Mouse (Mus musculus) heart, adult 9 months (tissue): ENCODE measurements at regions not wholly inside any gene's neighbourhood (a gene's known extent, or its start where the extent isn't known, plus 50 kb on each side); places are given as distances from the start of the nearest gene placed in this dataset.

Experiments used
- DNase-seq, 2 experiments: peaks; one replicate each; pipeline ENCODE4 v3.0.0; 2022; ENCODE audit warnings: low spot score in 2 of 2

DNA sequence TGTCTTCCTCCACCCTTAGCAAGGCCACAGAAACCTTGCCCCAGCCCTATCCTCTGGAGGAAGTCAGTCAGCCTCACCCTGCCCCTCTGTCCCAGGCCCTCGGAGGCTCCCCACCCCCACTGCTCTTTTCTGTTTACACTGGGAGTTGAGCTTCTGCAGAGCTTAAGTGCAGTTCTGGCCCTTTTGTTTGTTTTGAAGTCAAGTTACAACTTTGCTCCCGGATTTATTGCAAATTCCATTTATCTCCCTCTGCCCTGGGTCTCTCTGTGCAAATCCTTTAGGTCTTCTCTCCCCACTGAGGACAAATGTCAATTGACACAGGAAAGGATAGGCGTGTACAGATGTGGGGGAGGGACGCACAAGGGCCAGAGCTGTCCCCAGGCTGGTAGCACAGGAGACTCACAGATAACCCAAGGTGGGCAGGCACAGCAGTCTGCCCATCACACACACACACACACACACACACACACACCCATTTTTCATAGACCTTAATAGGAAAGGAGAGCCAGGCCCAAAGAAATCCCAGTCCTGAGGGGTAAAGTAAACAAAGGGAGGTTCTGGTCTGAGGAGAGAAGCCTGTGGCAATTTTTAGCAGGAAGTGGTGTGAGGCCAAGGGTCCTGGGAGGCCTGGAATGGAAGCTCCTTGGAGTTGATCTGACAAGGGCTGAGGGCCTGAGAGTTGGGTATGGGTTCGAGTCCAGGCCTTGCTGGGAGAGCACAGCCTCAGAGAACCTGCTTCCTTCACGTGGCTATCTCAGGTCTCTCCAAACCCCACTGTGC is 167.9 kb downstream of the Zfp36l1 start:
- peak; percentile 73 to 76 for DNase-seq

GRCm38 (mm10) chr12:79944090-79944489 is 168.7 kb downstream of the Zfp36l1 start:
- DNase-seq, result no peak

DNA sequence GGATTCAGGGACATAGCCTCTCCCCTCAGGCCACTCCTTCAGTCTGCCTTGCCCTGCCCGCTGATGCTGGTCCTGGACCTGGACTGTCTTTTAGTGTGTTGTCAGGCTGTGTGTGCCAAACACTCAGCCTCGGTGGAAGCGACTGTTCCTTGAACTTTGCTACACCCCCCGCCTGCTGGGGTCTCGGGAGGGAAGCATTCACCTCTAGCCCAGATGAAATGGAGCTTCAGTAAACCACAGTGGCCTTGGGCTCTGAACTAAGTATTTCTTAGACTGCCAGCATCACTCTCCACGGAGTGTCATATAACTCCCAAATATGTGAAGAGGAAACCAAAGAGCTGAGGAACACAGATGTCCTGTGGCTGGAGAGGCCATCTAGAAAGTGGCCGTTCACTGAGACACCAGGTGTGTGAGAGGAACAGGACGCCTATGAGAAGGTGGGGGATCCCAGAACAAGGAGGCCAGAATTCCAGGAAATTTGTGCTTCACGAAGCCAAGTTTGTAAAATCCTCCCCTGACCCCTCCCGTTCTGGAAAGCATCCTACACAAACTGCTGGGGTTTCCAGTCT is 170.2 kb downstream of the Zfp36l1 start:
- peak; percentile 68 to 70 for DNase-seq

GRCm38 (mm10) chr12:79941828-79942227 is 171.0 kb downstream of the Zfp36l1 start:
- DNase-seq, result no peak

DNA sequence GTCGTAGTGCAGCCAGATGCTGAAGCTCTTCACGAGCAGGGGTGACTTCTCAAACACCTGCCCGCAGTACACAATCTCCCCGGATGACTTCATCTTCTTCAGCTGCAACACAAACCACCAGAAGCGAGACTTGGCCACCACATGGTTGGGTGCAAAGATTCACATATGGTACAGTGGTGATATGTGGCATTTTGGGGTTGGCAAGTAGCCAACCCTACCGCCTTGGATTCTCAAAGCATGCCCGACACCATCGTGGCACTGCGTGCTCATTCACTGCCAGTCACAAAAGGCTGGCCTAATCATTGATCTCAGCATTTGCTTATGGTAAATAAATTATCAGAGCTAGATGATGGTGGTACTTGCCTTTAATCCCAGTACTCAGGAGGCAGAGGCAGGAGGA is 173.4 kb downstream of the Zfp36l1 start:
- DNase-seq, result no peak

GRCm38 (mm10) chr12:79937876-79938275 is 174.9 kb downstream of the Zfp36l1 start:
- DNase-seq, result no peak

- DNase-seq, result peak; percentile 80 to 86
Measured at GRCm38 (mm10) chr12:79936698-79937097, 176.1 kb downstream of the Zfp36l1 start.

DNA sequence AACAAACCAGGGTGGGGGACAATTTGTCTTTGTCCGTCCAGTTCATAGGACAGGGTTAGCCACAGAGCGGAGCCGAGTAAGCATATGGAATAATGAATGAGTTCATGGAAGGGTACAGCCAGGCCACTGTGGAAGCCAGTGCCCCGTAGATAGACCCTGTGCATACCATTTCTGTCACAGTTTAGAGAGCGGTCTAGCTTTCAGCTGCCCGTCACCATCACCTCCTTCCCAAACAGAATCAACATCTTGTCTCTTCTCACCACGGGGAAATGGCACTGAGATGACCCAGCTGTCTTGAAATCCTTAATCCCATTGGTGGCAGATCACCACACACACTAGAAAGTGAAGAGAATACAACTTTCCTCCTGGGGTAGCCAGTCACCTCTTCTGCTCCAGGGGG is 178.7 kb downstream of the Zfp36l1 start:
- DNase-seq, result no peak

- no peak for DNase-seq
Measured at GRCm38 (mm10) chr12:79932905-79933304, 179.9 kb downstream of the Zfp36l1 start.

DNA sequence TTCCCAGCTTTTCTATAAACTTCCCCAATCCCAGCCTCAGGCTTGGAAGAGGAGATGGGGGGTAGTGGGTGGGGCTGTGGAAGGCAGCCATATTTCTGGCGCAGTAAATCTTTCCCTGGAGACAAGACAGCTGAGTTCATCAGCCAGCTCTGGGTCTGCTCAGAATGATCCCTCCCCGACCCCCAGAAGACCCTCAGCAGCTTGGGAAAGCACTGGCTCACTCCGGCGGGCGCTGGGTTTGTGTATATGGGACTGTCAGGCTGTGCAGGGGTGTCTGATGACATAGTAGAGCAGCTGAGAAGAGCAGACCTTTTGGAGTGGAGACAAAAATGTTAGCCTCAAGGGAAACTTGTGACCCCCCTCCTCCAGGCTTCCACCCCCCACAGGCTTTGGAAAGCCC is 181.4 kb downstream of the Zfp36l1 start:
- DNase-seq, result no peak

- no peak for DNase-seq
Measured at GRCm38 (mm10) chr12:79929846-79930245, 183.0 kb downstream of the Zfp36l1 start.

- peak; percentile 86 to 92 for DNase-seq
Measured at GRCm38 (mm10) chr12:79928739-79929380, 184.0 kb downstream of the Zfp36l1 start.

DNA sequence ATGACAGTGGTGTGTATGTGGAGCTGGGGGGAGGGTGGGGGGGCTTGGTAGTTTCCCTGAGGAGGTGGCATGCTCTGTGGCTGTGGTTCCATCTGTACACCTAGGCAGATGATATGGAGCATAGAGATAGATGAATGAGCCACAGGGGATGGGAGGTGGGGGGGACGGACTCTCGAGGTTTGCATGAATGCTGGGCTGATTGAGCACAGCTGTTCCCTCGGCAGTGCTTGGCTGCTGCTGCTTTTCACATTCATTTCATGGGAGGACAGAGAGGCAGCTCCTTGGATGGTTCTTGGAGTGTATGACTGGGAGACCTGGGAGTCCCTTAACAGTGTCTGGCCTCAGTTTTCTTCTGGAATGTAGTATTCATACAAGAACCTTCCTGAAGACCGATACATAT is 184.5 kb downstream of the Zfp36l1 start:
- DNase-seq, result peak; percentile 61 to 66

DNA sequence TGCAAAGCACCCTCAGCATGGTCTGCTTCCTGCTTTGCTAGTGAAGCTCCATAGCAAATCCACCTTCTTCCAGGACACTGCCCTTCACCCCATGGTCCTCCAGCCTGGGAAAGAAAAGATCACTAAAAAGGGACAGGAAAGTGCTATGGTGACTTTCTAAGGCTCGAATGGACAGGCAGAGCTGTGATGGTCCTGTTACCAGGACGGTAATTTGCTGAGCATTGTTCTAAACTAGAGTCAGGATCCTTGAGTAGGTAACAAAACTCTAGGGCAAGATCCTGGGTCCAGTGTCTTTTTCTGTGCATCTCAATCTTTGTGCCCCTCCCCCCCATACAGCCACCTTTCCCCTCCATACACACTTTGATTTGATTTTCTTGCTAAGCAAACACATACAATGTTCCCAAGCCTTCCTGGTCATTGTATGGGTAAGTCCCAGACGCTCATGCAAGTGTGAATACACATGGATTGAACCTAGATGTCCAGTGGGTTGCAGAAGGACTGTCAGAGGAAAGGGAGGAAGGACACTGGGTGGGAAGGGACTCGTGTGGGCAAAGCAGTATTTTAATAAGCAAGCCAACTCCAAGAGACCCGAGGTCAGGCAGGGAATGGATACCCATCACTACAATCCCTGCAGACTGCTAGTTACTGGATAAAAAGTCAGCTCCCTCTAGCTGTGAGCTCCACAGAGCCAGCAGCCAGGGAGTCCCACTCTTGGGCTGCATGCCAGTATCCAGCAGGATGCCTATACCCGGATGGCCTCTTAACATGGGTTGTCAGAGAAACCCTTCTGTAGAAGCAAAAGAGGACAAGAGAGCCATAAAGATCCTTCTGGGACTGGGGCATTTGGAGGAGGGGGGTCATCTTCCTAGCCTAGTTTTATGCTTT is 186.9 kb downstream of the Zfp36l1 start:
- DNase-seq, result peak; percentile 65 to 70

GRCm38 (mm10) chr12:79924921-79925703 is 187.7 kb downstream of the Zfp36l1 start:
- DNase-seq, result peak; percentile 54 to 56

DNA sequence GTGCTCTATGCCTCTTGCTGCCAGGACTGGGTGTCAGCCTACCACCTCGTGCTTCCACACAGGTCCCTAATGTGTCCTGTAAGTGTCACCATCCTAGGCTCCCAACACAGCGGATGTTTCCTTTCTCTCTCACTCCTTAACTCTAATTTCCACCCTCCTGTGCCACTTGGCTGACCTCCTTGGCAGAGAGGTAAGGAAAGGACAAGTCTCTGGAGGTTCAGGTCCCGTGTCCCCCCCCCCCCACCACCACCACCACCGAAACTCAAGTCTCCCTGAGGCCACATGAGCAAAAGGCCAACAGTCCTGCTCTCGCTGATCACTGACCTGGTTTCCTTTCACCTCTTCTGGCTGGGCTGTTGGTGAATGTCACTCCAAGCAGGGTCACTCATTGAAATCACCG is 189.0 kb downstream of the Zfp36l1 start:
- DNase-seq, result no peak

- no peak for DNase-seq
Measured at GRCm38 (mm10) chr12:79921786-79922185, 191.0 kb downstream of the Zfp36l1 start.

DNA sequence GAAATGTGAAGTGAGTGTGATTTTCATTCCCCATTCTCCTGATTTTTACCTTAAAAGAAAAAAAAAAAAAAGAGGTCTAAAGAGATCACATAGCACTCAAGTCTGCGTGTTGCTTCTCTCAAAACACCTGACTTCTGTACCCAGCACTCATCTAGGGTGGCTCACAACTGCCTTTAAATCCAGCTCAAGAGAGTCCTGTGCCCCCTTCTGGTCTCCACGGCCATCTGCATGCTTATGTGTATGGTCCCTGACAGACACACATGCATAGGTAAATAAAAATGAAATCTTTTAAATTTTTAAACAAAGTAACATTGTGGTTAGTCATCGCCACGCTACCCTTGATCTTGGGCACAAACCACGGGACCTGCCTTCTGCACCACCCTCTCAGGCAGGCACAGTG is 193.8 kb downstream of the Zfp36l1 start:
- no peak for DNase-seq

- no peak for DNase-seq
Measured at GRCm38 (mm10) chr12:79917634-79918289, 195.1 kb downstream of the Zfp36l1 start.

DNA sequence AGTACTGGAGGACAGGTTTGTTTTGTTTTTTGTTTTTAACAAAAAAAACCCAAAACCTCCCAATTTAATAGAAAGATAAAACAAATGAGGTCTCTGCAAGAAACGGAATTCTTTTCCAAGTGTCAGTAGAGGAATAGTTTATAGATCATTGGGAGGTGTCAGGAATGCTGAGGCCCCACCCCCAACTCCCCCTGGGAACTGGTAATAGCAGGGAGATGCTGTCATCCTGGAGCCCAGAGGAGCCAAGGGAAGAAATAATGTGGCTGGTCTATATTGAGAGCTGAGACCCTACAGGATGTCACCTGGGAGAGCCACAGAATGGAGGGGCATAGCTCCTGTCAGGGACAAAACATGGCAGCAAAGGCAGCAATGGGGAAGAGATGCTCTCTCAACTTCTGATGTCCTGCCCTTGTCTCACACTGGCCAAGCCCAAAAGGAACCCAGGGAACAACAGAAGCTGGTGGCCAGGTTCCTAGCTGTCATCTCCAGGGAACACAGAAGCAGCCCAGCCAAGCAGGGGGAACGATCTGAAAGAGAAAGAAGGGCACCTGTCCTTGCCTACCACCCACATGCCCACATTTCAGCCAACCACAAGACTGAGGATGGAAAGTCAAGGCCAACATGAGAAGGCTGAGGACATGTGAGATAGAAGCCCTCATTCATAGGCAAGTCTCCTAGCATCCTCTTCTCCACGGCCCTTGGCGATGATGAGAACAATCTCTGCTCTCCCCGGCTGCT is 195.7 kb downstream of the Zfp36l1 start:
- DNase-seq, result no peak
